ENCODE assay signal across 26 mouse cellular contexts in genomic region chr9:71475536-71475935, GRCm38 (mm10).
"Had no signal": no experiment of that assay in that cellular context is flagged by ENCODE, and none has a peak within 500 bp of the region (broad histone marks: within the 10 kb centered on the region; RNA-seq: fewer than 3 reads in every experiment).

No protein-coding gene starts in this region.

- H3K9ac ChIP-seq: heart, embryonic 12.5 days; hindbrain, embryonic 12.5 days; hindbrain, embryonic 14.5 days; intestine, embryonic 15.5 days; limb, embryonic 12.5 days had no signal

- H3K4me3 ChIP-seq: gastrocnemius, adult 2 months; heart, adult 2 months; heart, embryonic 10.5 days; heart, embryonic 12.5 days; hindbrain, embryonic 10.5 days; hindbrain, embryonic 12.5 days; intestine, embryonic 15.5 days; layer of hippocampus, adult 2 months; left cerebral cortex, adult 2 months; limb, embryonic 10.5 days; limb, embryonic 12.5 days had no signal

- DNase-seq: gastrocnemius, adult 2 months; gastrocnemius, postnatal 10 days; gastrocnemius, postnatal 25 days; heart, adult 2 months; heart, postnatal 10 days; heart, postnatal 4 days; kidney, adult 18-20 months; kidney, adult 8-10 months; kidney, postnatal 10 days; kidney, postnatal 25 days; kidney, postnatal 4 days; liver had no signal

- ATAC-seq: hindbrain, embryonic 16.5 days; inflammation-experienced regulatory T-cells, adult 6 months; intestine, embryonic 15.5 days; intestine, postnatal 0 days had no signal

- H3K4me2 ChIP-seq: heart, embryonic 12.5 days; hindbrain, embryonic 12.5 days; hindbrain, embryonic 14.5 days; intestine, embryonic 15.5 days; limb, embryonic 12.5 days; liver, embryonic 11.5 days had no signal

- H3K4me1 ChIP-seq: hindbrain, embryonic 10.5 days; hindbrain, embryonic 12.5 days; intestine, embryonic 15.5 days; limb, embryonic 10.5 days; limb, embryonic 12.5 days had no signal

- H3K27me3 ChIP-seq: heart, embryonic 12.5 days; hindbrain, embryonic 12.5 days; intestine, embryonic 15.5 days; limb, embryonic 12.5 days had no signal

- H3K9me3 ChIP-seq: heart, embryonic 10.5 days; heart, embryonic 12.5 days; intestine, embryonic 15.5 days; limb, embryonic 10.5 days had no signal

- H3K27ac ChIP-seq: gastrocnemius, adult 2 months; heart, adult 2 months; heart, embryonic 10.5 days; hindbrain, embryonic 10.5 days; hindbrain, embryonic 12.5 days; hindbrain, embryonic 14.5 days; intestine, embryonic 15.5 days; layer of hippocampus, adult 2 months; left cerebral cortex, adult 2 months; limb, embryonic 10.5 days; limb, embryonic 12.5 days had no signal
